Mouse (Mus musculus) kidney, embryonic 14.5 days (tissue): ENCODE data around the gene Mafk. TPM values are rescaled to one million over a fixed set of nuclear protein-coding genes. Genes with fewer than 3 reads are reported as not detected.

Experiments
- ATAC-seq: fragments of 200-750 bp; cut with Nextera tagmentation; 2 replicates; pipeline ENCODE4 v1.8.0; 2017; ENCODE audit warnings: moderate number of reproducible peaks, mild to moderate bottlenecking, moderate TSS enrichment, moderate library complexity; ENCODE audit not compliant: low FRiP score, low TSS enrichment
- H3K27ac ChIP-seq: fragments of 300-500 bp; sonication (generic); 2 replicates; pipeline ENCODE4 v1.5.1; 2014; ENCODE audit warnings: low read depth, mild to moderate bottlenecking, low read length, moderate library complexity, mixed read lengths
- H3K27me3 ChIP-seq: fragments of 300-500 bp; sonication (generic); 2 replicates; pipeline ENCODE4 v1.6.1; 2014; ENCODE audit warnings: mild to moderate bottlenecking, low read length; ENCODE audit not compliant: control insufficient read depth, insufficient read depth
- H3K36me3 ChIP-seq: fragments of 300-500 bp; sonication (generic); 2 replicates; pipeline ENCODE4 v1.6.1; 2014; ENCODE audit warnings: low read length, mixed read lengths; ENCODE audit not compliant: control insufficient read depth, insufficient read depth
- H3K4me1 ChIP-seq: fragments of 300-500 bp; sonication (generic); 2 replicates; pipeline ENCODE4 v1.6.1; 2014; ENCODE audit warnings: low read length, mixed read lengths; ENCODE audit not compliant: control insufficient read depth, insufficient read depth
- H3K4me2 ChIP-seq: fragments of 300-500 bp; sonication (generic); replicated peaks from 2 replicates; pipeline ENCODE4 v1.6.1; 2014; ENCODE audit warnings: low read depth, mild to moderate bottlenecking, low read length
- H3K4me3 ChIP-seq: fragments of 300-500 bp; sonication (generic); 2 replicates; pipeline ENCODE4 v1.5.1; 2014; ENCODE audit warnings: mild to moderate bottlenecking, low read length
- H3K9ac ChIP-seq: fragments of 300-500 bp; sonication (generic); 2 replicates; pipeline ENCODE4 v1.6.1; 2014; ENCODE audit warnings: low read depth, mild to moderate bottlenecking, low read length, moderate library complexity
- H3K9me3 ChIP-seq: fragments of 300-500 bp; sonication (generic); 2 replicates; pipeline ENCODE4 v1.6.1; 2016; ENCODE audit warnings: low read length; ENCODE audit not compliant: control insufficient read depth
- WGBS: fragments of 180-500 bp; shearing (Covaris S2); extraction: QIAGEN DNeasy Blood & Tissue Kit; methylation state at CpG from one replicate; pipeline ENCODE4 v1.1.7; 2014; 5-methylcytosine and 5-hydroxymethylcytosine counted together
- polyA plus RNA-seq: library from polyadenylated mRNA; unstranded; fragments of >200 nt; fragmentation: Nextera tagmentation; extraction: Ambion mirVana; gene quantifications from 2 replicates; pipeline ENCODE4 v1.2.1, GENCODE M21; 2014

The Mafk gene
- polyA plus RNA-seq, 1 experiment from 2014 or later: 5.3 TPM

GRCm38 (mm10) chr5:139809397-139809796, 18.1 kb downstream of the Mafk start:
- Histone ChIP-seq H3K27ac (no peak overlapping the region), H3K4me3 (no peak overlapping the region), H3K4me1 (no peaks in the 10 kb centered on the region), H3K9me3 (no peaks in the 10 kb centered on the region), H3K9ac (no peak overlapping the region), H3K27me3 (peaks cover 13% of the 10 kb centered on the region), H3K36me3 (no peaks in the 10 kb centered on the region), H3K4me2 (no peak overlapping the region)
- 59% methylated on average over 4 of the region's 4 CpGs for WGBS
- ATAC-seq: no peak

GRCm38 (mm10) chr5:139811677-139812397, 20.5 kb downstream of the Mafk start:
- ATAC-seq: no peak
- Histone ChIP-seq H3K27ac (no peak overlapping the region), H3K4me2 (no peak overlapping the region), H3K4me3 (no peak overlapping the region), H3K27me3 (peaks cover 17% of the 10 kb centered on the region), H3K36me3 (no peaks in the 10 kb centered on the region), H3K9me3 (no peaks in the 10 kb centered on the region), H3K4me1 (no peaks in the 10 kb centered on the region), H3K9ac (no peak overlapping the region)
- 70% methylated on average over 15 of the region's 15 CpGs for WGBS

- WGBS: 75% methylated on average over 20 of the region's 20 CpGs
- no peak overlapping the region for H3K27ac ChIP-seq
- H3K9ac ChIP-seq: no peak overlapping the region
- H3K4me1 ChIP-seq: no peaks in the 10 kb centered on the region
- H3K27me3 ChIP-seq: peaks cover 17% of the 10 kb centered on the region
- H3K4me2 ChIP-seq: no peak overlapping the region
- H3K9me3 ChIP-seq: no peaks in the 10 kb centered on the region
- ATAC-seq: no peak
- H3K36me3 ChIP-seq: no peaks in the 10 kb centered on the region
- no peak overlapping the region for H3K4me3 ChIP-seq
These were observed 21.2 kb downstream of the Mafk start for GRCm38 (mm10) chr5:139812398-139813125.

DNA sequence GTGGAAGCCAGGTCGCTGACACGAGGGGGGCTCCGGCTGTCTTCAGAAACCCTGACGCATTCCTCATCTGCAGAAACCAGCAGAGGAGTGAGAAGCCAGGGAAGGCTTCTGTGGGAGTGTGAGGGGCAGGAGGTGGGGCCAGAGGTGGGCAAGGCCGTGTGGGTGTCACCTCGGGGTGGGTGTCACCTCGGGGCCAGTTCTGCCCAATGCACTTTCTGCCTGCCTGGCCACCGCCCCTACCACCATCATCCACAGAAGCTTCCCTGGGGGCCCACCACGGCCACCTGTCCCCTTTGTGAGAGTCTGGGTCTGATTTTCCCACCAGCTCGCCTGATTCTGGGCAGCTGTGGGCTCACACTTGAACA, 21.8 kb downstream of the Mafk start:
- 24% methylated on average over 10 of the region's 10 CpGs for WGBS
- Histone ChIP-seq H3K9me3 (no peaks in the 10 kb centered on the region), H3K36me3 (no peaks in the 10 kb centered on the region), H3K4me3 (no peak overlapping the region), H3K9ac (no peak overlapping the region), H3K4me1 (no peaks in the 10 kb centered on the region), H3K4me2 (peak overlapping the region; percentile 33; the same call in 1 of the 2 replicates), H3K27ac (no peak overlapping the region), H3K27me3 (peaks cover 17% of the 10 kb centered on the region)
- ATAC-seq: no peak

DNA sequence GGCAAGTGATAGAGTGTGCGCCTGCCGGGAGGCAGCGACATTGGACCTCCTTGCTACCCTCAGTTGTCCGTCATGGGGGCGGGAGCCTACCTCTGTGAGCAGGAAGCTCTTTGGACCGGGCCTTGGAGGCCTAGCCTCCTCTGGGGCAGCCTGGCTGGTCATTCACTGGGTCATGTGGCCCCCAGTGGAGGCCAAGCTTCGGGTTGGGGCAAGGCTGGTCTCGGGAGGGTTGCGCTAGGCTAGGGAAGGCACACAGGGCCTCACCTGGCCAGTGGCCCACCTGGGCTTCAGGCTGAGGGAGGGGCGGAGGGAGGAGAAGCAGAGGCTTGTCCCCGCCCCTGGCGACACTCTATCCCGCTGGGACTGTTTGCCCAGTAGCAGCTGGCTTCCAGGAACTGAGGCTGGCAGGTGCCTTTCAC, 22.7 kb downstream of the Mafk start:
- 6% methylated on average over 13 of the region's 13 CpGs for WGBS
- Histone ChIP-seq H3K4me1 (no peaks in the 10 kb centered on the region), H3K9ac (peak overlapping the region; percentile 44), H3K27me3 (peaks cover 17% of the 10 kb centered on the region), H3K4me3 (peak overlapping the region; percentile 25), H3K9me3 (no peaks in the 10 kb centered on the region), H3K4me2 (peak overlapping the region; percentile 33), H3K36me3 (no peaks in the 10 kb centered on the region), H3K27ac (no peak overlapping the region)
- ATAC-seq: peak; percentile 24; the same call in 1 of the 2 replicates

- H3K4me3 ChIP-seq: no peak overlapping the region
- no peaks in the 10 kb centered on the region for H3K36me3 ChIP-seq
- WGBS: 77% methylated on average over 6 of the region's 6 CpGs
- H3K9me3 ChIP-seq: no peaks in the 10 kb centered on the region
- no peaks in the 10 kb centered on the region for H3K4me1 ChIP-seq
- ATAC-seq: no peak
- peaks cover 17% of the 10 kb centered on the region for H3K27me3 ChIP-seq
- no peak overlapping the region for H3K9ac ChIP-seq
- H3K4me2 ChIP-seq: no peak overlapping the region
- H3K27ac ChIP-seq: no peak overlapping the region
These were observed 24.7 kb downstream of the Mafk start for GRCm38 (mm10) chr5:139815964-139816363.

GRCm38 (mm10) chr5:139816445-139816844, 25.1 kb downstream of the Mafk start:
- Histone ChIP-seq H3K27ac (no peak overlapping the region), H3K36me3 (no peaks in the 10 kb centered on the region; the same call in 1 of the 2 replicates), H3K4me3 (no peak overlapping the region), H3K27me3 (peaks cover 17% of the 10 kb centered on the region), H3K4me1 (no peaks in the 10 kb centered on the region), H3K4me2 (no peak overlapping the region), H3K9ac (no peak overlapping the region), H3K9me3 (no peaks in the 10 kb centered on the region)
- ATAC-seq: no peak

DNA sequence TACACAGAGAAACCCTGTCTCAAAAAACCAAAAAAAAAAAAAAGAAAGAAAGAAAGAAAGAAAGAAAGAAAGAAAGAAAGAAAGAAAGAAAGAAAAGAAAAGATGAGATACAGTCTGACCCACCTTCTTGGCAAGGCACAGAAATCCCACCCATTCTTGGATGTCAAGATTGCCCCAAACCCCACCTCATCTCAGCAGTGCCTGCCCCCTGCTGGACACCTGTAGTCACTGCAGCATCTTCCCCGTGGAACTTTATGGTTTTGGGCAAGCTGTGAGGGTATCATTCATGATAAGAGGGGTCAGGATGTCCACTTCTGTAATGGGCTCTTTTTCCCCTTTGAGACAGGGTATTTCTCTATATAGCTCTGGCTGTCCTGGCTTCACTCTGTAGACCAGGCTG, 26.0 kb downstream of the Mafk start:
- 0 out of 2 replicates have a peak, but pooled peaks cover under 1% of the 10 kb centered on the region for H3K4me1 ChIP-seq
- no peak overlapping the region for H3K9ac ChIP-seq
- H3K27me3 ChIP-seq: peaks cover 17% of the 10 kb centered on the region
- H3K4me2 ChIP-seq: no peak overlapping the region
- ATAC-seq: no peak
- no peak overlapping the region for H3K4me3 ChIP-seq
- H3K36me3 ChIP-seq: peaks cover 3% of the 10 kb centered on the region; the same call in 1 of the 2 replicates
- 13% methylated on average over 1 of the region's 1 CpGs for WGBS
- H3K9me3 ChIP-seq: no peaks in the 10 kb centered on the region
- no peak overlapping the region for H3K27ac ChIP-seq

DNA sequence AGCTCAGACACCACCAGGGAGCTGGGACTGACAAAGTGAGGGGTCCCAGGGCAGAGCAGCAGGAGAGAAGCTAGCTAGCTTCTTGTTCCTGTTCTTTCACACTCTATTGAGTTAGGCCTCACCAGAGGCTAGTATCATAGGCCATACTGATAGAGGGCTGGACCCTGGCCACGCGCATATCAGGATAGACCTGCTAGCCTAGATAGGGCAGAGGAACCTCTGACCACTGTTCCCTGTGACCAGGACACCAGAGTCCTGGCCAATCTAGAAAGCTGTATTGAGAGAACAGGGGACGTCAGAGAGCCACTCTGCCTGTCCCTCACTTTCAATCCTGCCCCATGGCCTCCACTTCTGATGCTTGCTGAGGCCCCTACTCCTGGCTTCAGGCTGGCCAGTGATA, 26.7 kb downstream of the Mafk start:
- 88% methylated on average over 3 of the region's 3 CpGs for WGBS
- H3K27ac ChIP-seq: no peak overlapping the region
- H3K9ac ChIP-seq: no peak overlapping the region
- H3K36me3 ChIP-seq: peaks cover 11% of the 10 kb centered on the region; the same call in 1 of the 2 replicates
- no peak overlapping the region for H3K4me2 ChIP-seq
- no peak overlapping the region for H3K4me3 ChIP-seq
- H3K9me3 ChIP-seq: no peaks in the 10 kb centered on the region
- H3K4me1 ChIP-seq: peaks cover 8% of the 10 kb centered on the region; the same call in 1 of the 2 replicates
- no peak for ATAC-seq
- H3K27me3 ChIP-seq: peaks cover 12% of the 10 kb centered on the region
